Mouse (Mus musculus): ENCODE results near the gene Fam118b.
A peak's percentile ranks its signal among the peaks of the same experiment; 100 is the strongest.

The Fam118b gene

GRCm38 (mm10) chr9:35198351-35198750, 69.3 kb downstream of the Fam118b start:
- no peak for DNase-seq (ENCODE audit: low spot score)

- DNase-seq (ENCODE audit: low spot score), result no peak
Measured at GRCm38 (mm10) chr9:35197625-35198024, 70.0 kb downstream of the Fam118b start.

GRCm38 (mm10) chr9:35194048-35194447, 73.6 kb downstream of the Fam118b start:
- no peak for DNase-seq (ENCODE audit: low spot score)

- no peak for DNase-seq (ENCODE audit: low spot score)
Measured at GRCm38 (mm10) chr9:35192983-35193542, 74.5 kb downstream of the Fam118b start.

GRCm38 (mm10) chr9:35188700-35189099, 78.9 kb downstream of the Fam118b start:
- no peak for DNase-seq (ENCODE audit: low spot score)

GRCm38 (mm10) chr9:35187351-35187903, 80.2 kb downstream of the Fam118b start:
- no peak for DNase-seq (ENCODE audit: low spot score)

GRCm38 (mm10) chr9:35186430-35186829, 81.2 kb downstream of the Fam118b start:
- DNase-seq (ENCODE audit: low spot score), result no peak

GRCm38 (mm10) chr9:35183359-35183758, 84.2 kb downstream of the Fam118b start:
- no peak for DNase-seq (ENCODE audit: low spot score)

GRCm38 (mm10) chr9:35182832-35183231, 84.8 kb downstream of the Fam118b start:
- DNase-seq (ENCODE audit: low spot score), result no peak

- DNase-seq (ENCODE audit: low spot score), result no peak
Measured at GRCm38 (mm10) chr9:35176124-35176659, 91.4 kb downstream of the Fam118b start.

- peak; percentile 97 for DNase-seq (ENCODE audit: low spot score)
Measured at GRCm38 (mm10) chr9:35175251-35176123, 92.1 kb downstream of the Fam118b start, which contains the start of gene Dcps. Gene Dcps, minus strand, starts transcription at chr9:35176061.

GRCm38 (mm10) chr9:35173331-35173730, 94.3 kb downstream of the Fam118b start:
- DNase-seq (ENCODE audit: low spot score), result no peak

GRCm38 (mm10) chr9:35170071-35170470, 97.5 kb downstream of the Fam118b start:
- DNase-seq (ENCODE audit: low spot score), result no peak
